Mouse (Mus musculus) stomach, embryonic 14.5 days (tissue): ENCODE data around the gene Acap3. TPM values are rescaled to one million over a fixed set of nuclear protein-coding genes. Genes with fewer than 3 reads are reported as not detected.

Experiments used
- microRNA-seq: library from miRNA; unstranded; fragments of <30 nt; microRNA quantifications from one replicate; pipeline ENCODE4, GENCODE M21; 2016
- polyA plus RNA-seq: library from polyadenylated mRNA; unstranded; fragments of >200 nt; fragmentation: Nextera tagmentation; extraction: Ambion mirVana; gene quantifications from 2 replicates; pipeline ENCODE4 v1.2.1, GENCODE M21; 2014

Gene Acap3
- polyA plus RNA-seq, 1 experiment from 2014 or later, result 16.0 TPM

Small RNA genes within 50 kb of the gene (microRNA-seq; reads per million reads assigned to microRNA genes)
- not detected for gene Gm22991

Other genes starting within 250 kb of the Acap3 start
- not detected in 2 replicates for gene Gm10563, start 246.4 kb upstream of the Acap3 start, polyA plus RNA-seq
- gene Mmp23, start 238.4 kb upstream of the Acap3 start, polyA plus RNA-seq, result 25.0 and 26.3 TPM in 2 replicates
- 18.9 and 21.9 TPM in 2 replicates for gene Mib2, start 222.6 kb upstream of the Acap3 start, polyA plus RNA-seq
- gene Fndc10, start 197.5 kb upstream of the Acap3 start, polyA plus RNA-seq, result 3.1 and 3.2 TPM in 2 replicates
- gene Ssu72, start 187.0 kb upstream of the Acap3 start, polyA plus RNA-seq, result 140 and 145 TPM in 2 replicates
- 0.56 TPM in 2 replicates for gene Tmem240, start 157.0 kb upstream of the Acap3 start, polyA plus RNA-seq
- 89.1 and 90.9 TPM in 2 replicates for gene Atad3a, start 130.7 kb upstream of the Acap3 start, polyA plus RNA-seq
- 26.8 and 28.4 TPM in 2 replicates for gene Vwa1, start 117.1 kb upstream of the Acap3 start, polyA plus RNA-seq
- 0.54 and 0.81 TPM in 2 replicates for gene Tmem88b, start 105.9 kb upstream of the Acap3 start, polyA plus RNA-seq
- 0.38 and 0.46 TPM in 2 replicates for gene Ankrd65, start 101.4 kb upstream of the Acap3 start, polyA plus RNA-seq
- gene Mrpl20, start 88.9 kb upstream of the Acap3 start, polyA plus RNA-seq, result 209 and 211 TPM in 2 replicates
- 193 and 209 TPM in 2 replicates for gene Ccnl2, start 79.3 kb upstream of the Acap3 start, polyA plus RNA-seq
- gene Aurkaip1, start 60.5 kb upstream of the Acap3 start, polyA plus RNA-seq, result 125 and 132 TPM in 2 replicates
- gene Mxra8, start 52.1 kb upstream of the Acap3 start, polyA plus RNA-seq, result 91.5 and 96.7 TPM in 2 replicates
- gene Dvl1, start 44.4 kb upstream of the Acap3 start, polyA plus RNA-seq, result 6.3 and 6.6 TPM in 2 replicates
- gene Tas1r3, start 28.5 kb upstream of the Acap3 start, polyA plus RNA-seq, result 0.32 and 0.35 TPM in 2 replicates
- gene Cptp, start 22.4 kb upstream of the Acap3 start, polyA plus RNA-seq, result 16.9 and 17.3 TPM in 2 replicates
- gene Ints11, start 22.3 kb upstream of the Acap3 start, polyA plus RNA-seq, result 67.7 and 70.1 TPM in 2 replicates
- gene Pusl1, start within 50 bp of the Acap3 start, polyA plus RNA-seq, result 45.7 and 50.5 TPM in 2 replicates
- gene Ube2j2, start 52.0 kb downstream of the Acap3 start, polyA plus RNA-seq, result 107 TPM in 2 replicates
- 38.6 and 40.5 TPM in 2 replicates for gene C1qtnf12, start 70.5 kb downstream of the Acap3 start, polyA plus RNA-seq
- gene B3galt6, start 100.8 kb downstream of the Acap3 start, polyA plus RNA-seq, result 18.6 and 18.9 TPM in 2 replicates
- 163 and 171 TPM in 2 replicates for gene Sdf4, start 101.0 kb downstream of the Acap3 start, polyA plus RNA-seq
- 0.34 and 0.41 TPM in 2 replicates for gene Tnfrsf4, start 122.0 kb downstream of the Acap3 start, polyA plus RNA-seq
- gene Tnfrsf18, start 134.3 kb downstream of the Acap3 start, polyA plus RNA-seq, result 2.7 and 3.2 TPM in 2 replicates
- 6.0 and 6.2 TPM in 2 replicates for gene Ttll10, start 167.6 kb downstream of the Acap3 start, polyA plus RNA-seq
- gene 9430015G10Rik, start 218.2 kb downstream of the Acap3 start, polyA plus RNA-seq, result 35.9 and 38.4 TPM in 2 replicates
- gene Rnf223, start 238.7 kb downstream of the Acap3 start, polyA plus RNA-seq, result 0.19 and 0.45 TPM in 2 replicates